Mouse (Mus musculus): ENCODE measurements around the gene Auts2. TPM values are rescaled to one million over a fixed set of nuclear protein-coding genes. Genes with fewer than 3 reads are reported as not detected.

The Auts2 gene
- polyA plus RNA-seq, 1 experiment: 0.55 TPM

GRCm38 (mm10) chr5:131686956-131687618 is 856.1 kb downstream of the Auts2 start:
- H3K27ac ChIP-seq (ENCODE audit: insufficient read depth, low read depth, low read length): no peak overlapping the region
- H3K4me1 ChIP-seq (ENCODE audit: control insufficient read depth, insufficient read depth, low read length): no peaks in the 10 kb centered on the region
- no peak overlapping the region for H3K4me3 ChIP-seq (ENCODE audit: insufficient read depth, low read length)
- TF ChIP-seq POLR2A (IDR thresholded peaks at IDR 0.05; ENCODE audit: borderline replicate concordance, low read depth, low read length): no peak
- no peak for TF ChIP-seq CTCF (IDR thresholded peaks at IDR 0.05; ENCODE audit: low read depth, low read length)

GRCm38 (mm10) chr5:131680127-131680845 is 862.9 kb downstream of the Auts2 start:
- H3K27ac ChIP-seq (ENCODE audit: insufficient read depth, low read depth, low read length): no peak overlapping the region
- TF ChIP-seq POLR2A (IDR thresholded peaks at IDR 0.05; ENCODE audit: borderline replicate concordance, low read depth, low read length) (no peak), CTCF (IDR thresholded peaks at IDR 0.05; ENCODE audit: low read depth, low read length) (no peak)
- no peaks in the 10 kb centered on the region for H3K4me1 ChIP-seq (ENCODE audit: control insufficient read depth, insufficient read depth, low read length)

GRCm38 (mm10) chr5:131679523-131679922 is 863.6 kb downstream of the Auts2 start:
- no peak overlapping the region for H3K27ac ChIP-seq (ENCODE audit: insufficient read depth, low read depth, low read length)
- H3K4me3 ChIP-seq (ENCODE audit: insufficient read depth, low read length): no peak overlapping the region
- H3K4me1 ChIP-seq (ENCODE audit: control insufficient read depth, insufficient read depth, low read length): no peaks in the 10 kb centered on the region
- TF ChIP-seq CTCF (IDR thresholded peaks at IDR 0.05; ENCODE audit: low read depth, low read length): no peak
- no peak for TF ChIP-seq POLR2A (IDR thresholded peaks at IDR 0.05; ENCODE audit: borderline replicate concordance, low read depth, low read length)

More at GRCm38 (mm10) chr5:131680127-131680845, 862.9 kb downstream of the Auts2 start:
- no peak overlapping the region for H3K4me3 ChIP-seq (ENCODE audit: insufficient read depth, low read length)

- Histone ChIP-seq H3K27ac (ENCODE audit: insufficient read depth, low read depth, low read length) (no peak overlapping the region), H3K4me1 (ENCODE audit: control insufficient read depth, insufficient read depth, low read length) (no peaks in the 10 kb centered on the region), H3K4me3 (ENCODE audit: insufficient read depth, low read length) (no peak overlapping the region)
- TF ChIP-seq POLR2A (IDR thresholded peaks at IDR 0.05; ENCODE audit: borderline replicate concordance, low read depth, low read length) (no peak), CTCF (IDR thresholded peaks at IDR 0.05; ENCODE audit: low read depth, low read length) (no peak)
Measured at GRCm38 (mm10) chr5:131677518-131677917, 865.6 kb downstream of the Auts2 start.

- no peak overlapping the region for H3K4me3 ChIP-seq (ENCODE audit: insufficient read depth, low read length)
- H3K27ac ChIP-seq (ENCODE audit: insufficient read depth, low read depth, low read length): no peak overlapping the region
- no peaks in the 10 kb centered on the region for H3K4me1 ChIP-seq (ENCODE audit: control insufficient read depth, insufficient read depth, low read length)
- TF ChIP-seq CTCF (IDR thresholded peaks at IDR 0.05; ENCODE audit: low read depth, low read length) (no peak), POLR2A (IDR thresholded peaks at IDR 0.05; ENCODE audit: borderline replicate concordance, low read depth, low read length) (no peak)
Measured at GRCm38 (mm10) chr5:131673696-131674095, 869.4 kb downstream of the Auts2 start.

- H3K4me3 ChIP-seq (ENCODE audit: insufficient read depth, low read length): no peak overlapping the region
- no peak overlapping the region for H3K27ac ChIP-seq (ENCODE audit: insufficient read depth, low read depth, low read length)
- TF ChIP-seq POLR2A (IDR thresholded peaks at IDR 0.05; ENCODE audit: borderline replicate concordance, low read depth, low read length): no peak
- H3K4me1 ChIP-seq (ENCODE audit: control insufficient read depth, insufficient read depth, low read length): no peaks in the 10 kb centered on the region
Measured at GRCm38 (mm10) chr5:131665068-131665467, 878.1 kb downstream of the Auts2 start.

GRCm38 (mm10) chr5:131664657-131665056 is 878.5 kb downstream of the Auts2 start:
- H3K27ac ChIP-seq (ENCODE audit: insufficient read depth, low read depth, low read length): no peak overlapping the region
- H3K4me3 ChIP-seq (ENCODE audit: insufficient read depth, low read length): no peak overlapping the region
- TF ChIP-seq CTCF (IDR thresholded peaks at IDR 0.05; ENCODE audit: low read depth, low read length): no peak
- no peak for TF ChIP-seq POLR2A (IDR thresholded peaks at IDR 0.05; ENCODE audit: borderline replicate concordance, low read depth, low read length)
- H3K4me1 ChIP-seq (ENCODE audit: control insufficient read depth, insufficient read depth, low read length): no peaks in the 10 kb centered on the region

- Histone ChIP-seq H3K27ac (ENCODE audit: insufficient read depth, low read depth, low read length) (no peak overlapping the region), H3K4me3 (ENCODE audit: insufficient read depth, low read length) (no peak overlapping the region), H3K4me1 (ENCODE audit: control insufficient read depth, insufficient read depth, low read length) (no peaks in the 10 kb centered on the region)
- TF ChIP-seq POLR2A (IDR thresholded peaks at IDR 0.05; ENCODE audit: borderline replicate concordance, low read depth, low read length): no peak
- TF ChIP-seq CTCF (IDR thresholded peaks at IDR 0.05; ENCODE audit: low read depth, low read length): no peak
Measured at GRCm38 (mm10) chr5:131662657-131663056, 880.5 kb downstream of the Auts2 start.

- no peak overlapping the region for H3K4me3 ChIP-seq (ENCODE audit: insufficient read depth, low read length)
- H3K4me1 ChIP-seq (ENCODE audit: control insufficient read depth, insufficient read depth, low read length): no peaks in the 10 kb centered on the region
- TF ChIP-seq CTCF (IDR thresholded peaks at IDR 0.05; ENCODE audit: low read depth, low read length): no peak
- TF ChIP-seq POLR2A (IDR thresholded peaks at IDR 0.05; ENCODE audit: borderline replicate concordance, low read depth, low read length): no peak
- no peak overlapping the region for H3K27ac ChIP-seq (ENCODE audit: insufficient read depth, low read depth, low read length)
Measured at GRCm38 (mm10) chr5:131658822-131659515, 884.2 kb downstream of the Auts2 start.

- H3K4me3 ChIP-seq (ENCODE audit: insufficient read depth, low read length): no peak overlapping the region
- no peak overlapping the region for H3K27ac ChIP-seq (ENCODE audit: insufficient read depth, low read depth, low read length)
- no peaks in the 10 kb centered on the region for H3K4me1 ChIP-seq (ENCODE audit: control insufficient read depth, insufficient read depth, low read length)
- no peak for TF ChIP-seq CTCF (IDR thresholded peaks at IDR 0.05; ENCODE audit: low read depth, low read length)
- TF ChIP-seq POLR2A (IDR thresholded peaks at IDR 0.05; ENCODE audit: borderline replicate concordance, low read depth, low read length): no peak
Measured at GRCm38 (mm10) chr5:131654206-131654605, 888.9 kb downstream of the Auts2 start.

Data from bone marrow macrophage, adult 2 months (primary cell).